Mouse (Mus musculus) heart, adult 2 months (tissue): Measurements from ENCODE around the gene Nmur1. TPM values are rescaled to one million over a fixed set of nuclear protein-coding genes. Genes with fewer than 3 reads are reported as not detected.

ENCODE experiments used
- DNase-seq, 2 experiments: peaks; one replicate each; pipeline ENCODE4 v3.0.0; 2021
- H3K27ac ChIP-seq: fragments of 200-600 bp; 2 replicates; pipeline ENCODE4 v1.8.1; 2022
- H3K27me3 ChIP-seq: fragments of 200-500 bp; 2 replicates; pipeline ENCODE4 v1.6.1; 2012; ENCODE audit warnings: mild to moderate bottlenecking, low read length, inconsistent platforms, mixed read lengths; ENCODE audit not compliant: control insufficient read depth, insufficient read depth
- H3K36me3 ChIP-seq: fragments of 200-500 bp; 2 replicates; pipeline ENCODE4 v1.6.1; 2012; ENCODE audit warnings: low read length, inconsistent platforms; ENCODE audit not compliant: control insufficient read depth, insufficient read depth
- H3K4me1 ChIP-seq: fragments of 200-500 bp; 2 replicates; pipeline ENCODE4 v1.6.1; 2011; ENCODE audit warnings: low read length; ENCODE audit not compliant: control insufficient read depth, insufficient read depth
- H3K4me3 ChIP-seq: fragments of 200-600 bp; 2 replicates; pipeline ENCODE4 v1.8.1; 2022
- H3K79me2 ChIP-seq: fragments of 200-500 bp; replicated peaks from 2 replicates; pipeline ENCODE4 v1.6.1; 2012; ENCODE audit warnings: mild to moderate bottlenecking, inconsistent platforms, low read length, moderate library complexity, mixed read lengths; ENCODE audit not compliant: control insufficient read depth, insufficient read depth
- H3K9ac ChIP-seq: fragments of 200-500 bp; 2 replicates; pipeline ENCODE4 v1.6.1; 2012; ENCODE audit warnings: low read depth, mild to moderate bottlenecking, control low read depth, inconsistent platforms, low read length, mixed read lengths
- CTCF ChIP-seq: fragments of 200-600 bp; IDR thresholded peaks from 2 replicates; pipeline ENCODE4 v1.8.1; 2022; ENCODE audit warnings: antibody characterized with exemption, mild to moderate bottlenecking, moderate library complexity
- EP300 ChIP-seq: fragments of 200-500 bp; IDR thresholded peaks from 2 replicates; pipeline ENCODE4 v1.6.1; 2011; ENCODE audit warnings: low read depth, low read length, control low read depth; ENCODE audit not compliant: insufficient read depth
- POLR2A ChIP-seq: fragments of 200-500 bp; IDR thresholded peaks from 2 replicates; pipeline ENCODE4 v1.6.1; 2011; ENCODE audit warnings: mild to moderate bottlenecking, low read depth, low read length, control low read depth; ENCODE audit not compliant: insufficient read depth
- WGBS: fragments of 180-500 bp; shearing (Covaris S2); methylation state at CpG from one replicate; pipeline ENCODE4 v1.1.7; 2018; 5-methylcytosine and 5-hydroxymethylcytosine counted together
- intact Hi-C: fragments of 180-260 bp; cut with DNase I; formaldehyde crosslinking; loops from one replicate; pipeline ENCODE4 v1.15.1; 2025
- polyA plus RNA-seq: library from polyadenylated mRNA; depleted of rRNA; stranded (reverse); fragments of >200 nt; gene quantifications from 2 replicates; pipeline ENCODE4 v1.2.3, GENCODE M21; 2012
- total RNA-seq, 2 experiments: library from RNA; stranded (reverse); gene quantifications; 2 replicates each; pipeline ENCODE4 v1.2.3; 2021

Gene Nmur1
- total and polyA plus RNA-seq, 3 experiments: not detected

DNA sequence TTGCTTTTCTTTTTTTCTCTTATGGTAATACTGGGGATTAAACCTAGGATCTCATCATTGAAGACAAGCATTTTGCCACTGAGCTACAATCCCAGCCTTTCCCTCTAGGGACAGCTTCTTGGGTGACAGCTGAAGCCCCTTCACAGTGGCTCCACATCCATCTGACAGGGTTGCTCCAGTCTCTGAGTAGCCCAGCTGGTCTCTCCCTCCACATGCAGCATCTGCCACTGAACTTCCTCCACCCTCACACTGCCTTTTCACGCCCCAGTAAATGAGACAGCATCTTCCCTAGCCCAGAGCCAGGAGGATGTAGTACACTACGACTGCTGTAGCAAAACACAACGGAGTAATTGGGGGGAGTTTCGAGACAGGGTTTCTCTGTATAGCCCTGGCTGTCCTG is 57.9 kb downstream of the Nmur1 start:
- H3K27me3 ChIP-seq: no peaks in the 10 kb centered on the region
- H3K36me3 ChIP-seq: no peaks in the 10 kb centered on the region
- TF ChIP-seq CTCF (no peak), EP300 (no peak), POLR2A (no peak)
- H3K4me3 ChIP-seq: no peak overlapping the region
- DNase-seq: no peak
- H3K79me2 ChIP-seq: no peaks in the 10 kb centered on the region
- no peak overlapping the region for H3K9ac ChIP-seq
- no peaks in the 10 kb centered on the region for H3K4me1 ChIP-seq
- intact Hi-C loops: no loop called here
- no peak overlapping the region for H3K27ac ChIP-seq
- WGBS: 69% methylated on average over 4 of the region's 4 CpGs

DNA sequence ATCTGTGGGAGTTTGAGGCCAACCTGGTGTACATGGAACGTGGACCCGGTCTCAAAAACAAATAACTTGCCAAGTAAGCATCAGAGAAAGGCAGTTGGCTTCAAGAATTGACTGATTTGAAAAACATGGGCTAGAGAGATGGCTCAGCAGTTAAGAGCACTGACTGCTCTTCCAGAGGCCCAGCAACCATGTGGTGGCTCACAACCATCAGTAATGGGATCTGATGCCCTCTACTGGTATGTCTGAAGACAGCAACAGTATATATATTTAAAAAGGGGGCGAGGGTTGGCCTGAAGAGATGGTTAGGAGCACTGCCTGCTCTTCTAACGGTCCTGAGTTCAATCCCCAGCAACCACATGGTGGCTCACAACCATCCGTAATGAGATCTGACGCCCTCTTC is 62.4 kb downstream of the Nmur1 start:
- H3K27ac ChIP-seq: no peak overlapping the region
- no peak overlapping the region for H3K4me3 ChIP-seq
- H3K9ac ChIP-seq: no peak overlapping the region

GRCm38 (mm10) chr1:86361852-86362615 is 64.0 kb downstream of the Nmur1 start:
- Histone ChIP-seq H3K9ac (no peak overlapping the region), H3K27me3 (no peaks in the 10 kb centered on the region), H3K27ac (no peak overlapping the region), H3K79me2 (no peaks in the 10 kb centered on the region), H3K4me1 (peaks cover 4% of the 10 kb centered on the region), H3K36me3 (peaks cover 6% of the 10 kb centered on the region), H3K4me3 (no peak overlapping the region)
- DNase-seq: no peak
- intact Hi-C loops: loop anchor here (5.0 kb wide), 1 partner anchor 145 kb away; no protein-coding TSS in a partner anchor
- WGBS: 84% methylated on average over 4 of the region's 4 CpGs
- TF ChIP-seq CTCF (no peak), EP300 (no peak)

More for the DNA sequence above, 62.4 kb downstream of the Nmur1 start:
- peaks cover 2% of the 10 kb centered on the region for H3K4me1 ChIP-seq
- 35% methylated on average over 6 of the region's 6 CpGs for WGBS
- no peaks in the 10 kb centered on the region for H3K36me3 ChIP-seq
- intact Hi-C loops: loop anchor here (5.0 kb wide), 1 partner anchor 144 kb away; no protein-coding TSS in a partner anchor
- no peaks in the 10 kb centered on the region for H3K27me3 ChIP-seq
- H3K79me2 ChIP-seq: no peaks in the 10 kb centered on the region
- DNase-seq: no peak
- TF ChIP-seq CTCF: peak; percentile 59
- no peak for TF ChIP-seq EP300

DNA sequence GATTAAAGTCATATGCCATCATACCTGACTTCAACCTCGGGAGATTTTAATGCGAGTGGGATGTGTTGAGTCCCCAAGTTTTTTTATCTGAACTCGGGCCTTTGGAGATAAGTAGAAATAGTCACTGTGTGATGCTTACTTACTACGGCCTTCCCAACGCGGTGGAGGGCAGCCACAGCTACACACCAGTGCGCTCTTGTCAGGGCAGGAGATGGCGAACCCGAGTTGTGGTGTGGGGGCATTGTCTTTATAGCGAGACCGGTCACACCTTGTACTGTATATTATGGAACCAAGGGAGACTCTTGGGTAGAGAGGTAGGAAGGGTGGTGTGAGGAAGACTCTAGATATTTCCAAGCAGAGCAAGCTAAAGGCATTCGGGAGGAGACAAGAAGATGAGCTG is 65.6 kb downstream of the Nmur1 start:
- Histone ChIP-seq H3K4me1 (peaks cover 4% of the 10 kb centered on the region), H3K4me3 (peak overlapping the region; percentile 76; the same call in 1 of the 2 replicates), H3K36me3 (peaks cover 14% of the 10 kb centered on the region), H3K27ac (no peak overlapping the region), H3K79me2 (no peaks in the 10 kb centered on the region), H3K27me3 (no peaks in the 10 kb centered on the region), H3K9ac (no peak overlapping the region; the same call in 1 of the 2 replicates)
- WGBS: 23% methylated on average over 12 of the region's 12 CpGs
- TF ChIP-seq CTCF (no peak), POLR2A (no peak), EP300 (no peak)
- DNase-seq: no peak
- intact Hi-C loops: loop anchor here (5.0 kb wide), 1 partner anchor 147 kb away; no protein-coding TSS in a partner anchor

DNA sequence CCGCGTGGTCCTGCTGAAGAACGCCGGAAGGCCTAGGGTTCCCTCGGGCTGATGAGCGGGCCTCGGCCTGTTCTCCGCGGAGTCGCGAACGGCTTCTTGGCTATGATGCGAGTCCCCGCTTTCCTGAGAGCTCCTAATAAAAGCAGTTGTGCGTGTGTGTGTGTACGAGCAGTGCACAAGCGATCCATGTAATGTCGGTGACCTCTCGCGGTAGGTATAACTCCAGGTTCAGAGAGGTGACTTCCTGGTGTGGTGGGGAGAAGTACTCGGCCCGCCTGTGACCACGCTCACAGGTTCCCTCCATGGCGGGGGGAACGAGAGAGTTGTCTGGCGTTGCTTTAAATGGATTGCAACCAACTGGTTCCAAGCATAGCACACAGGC is 66.2 kb downstream of the Nmur1 start:
- Histone ChIP-seq H3K27me3 (no peaks in the 10 kb centered on the region), H3K9ac (peak overlapping the region; percentile 74), H3K36me3 (peaks cover 18% of the 10 kb centered on the region), H3K4me3 (peak overlapping the region; percentile 76), H3K4me1 (peaks cover 4% of the 10 kb centered on the region), H3K79me2 (no peaks in the 10 kb centered on the region), H3K27ac (peak overlapping the region; percentile 79)
- WGBS: under 1% methylated on average over 26 of the region's 26 CpGs
- no peak for TF ChIP-seq CTCF
- no peak for TF ChIP-seq POLR2A
- TF ChIP-seq EP300: no peak
- DNase-seq: no peak
- intact Hi-C loops: loop anchor here (5.0 kb wide), 2 partner anchors 148 to 297 kb away; partner anchors contain the start of gene Psmd1

DNA sequence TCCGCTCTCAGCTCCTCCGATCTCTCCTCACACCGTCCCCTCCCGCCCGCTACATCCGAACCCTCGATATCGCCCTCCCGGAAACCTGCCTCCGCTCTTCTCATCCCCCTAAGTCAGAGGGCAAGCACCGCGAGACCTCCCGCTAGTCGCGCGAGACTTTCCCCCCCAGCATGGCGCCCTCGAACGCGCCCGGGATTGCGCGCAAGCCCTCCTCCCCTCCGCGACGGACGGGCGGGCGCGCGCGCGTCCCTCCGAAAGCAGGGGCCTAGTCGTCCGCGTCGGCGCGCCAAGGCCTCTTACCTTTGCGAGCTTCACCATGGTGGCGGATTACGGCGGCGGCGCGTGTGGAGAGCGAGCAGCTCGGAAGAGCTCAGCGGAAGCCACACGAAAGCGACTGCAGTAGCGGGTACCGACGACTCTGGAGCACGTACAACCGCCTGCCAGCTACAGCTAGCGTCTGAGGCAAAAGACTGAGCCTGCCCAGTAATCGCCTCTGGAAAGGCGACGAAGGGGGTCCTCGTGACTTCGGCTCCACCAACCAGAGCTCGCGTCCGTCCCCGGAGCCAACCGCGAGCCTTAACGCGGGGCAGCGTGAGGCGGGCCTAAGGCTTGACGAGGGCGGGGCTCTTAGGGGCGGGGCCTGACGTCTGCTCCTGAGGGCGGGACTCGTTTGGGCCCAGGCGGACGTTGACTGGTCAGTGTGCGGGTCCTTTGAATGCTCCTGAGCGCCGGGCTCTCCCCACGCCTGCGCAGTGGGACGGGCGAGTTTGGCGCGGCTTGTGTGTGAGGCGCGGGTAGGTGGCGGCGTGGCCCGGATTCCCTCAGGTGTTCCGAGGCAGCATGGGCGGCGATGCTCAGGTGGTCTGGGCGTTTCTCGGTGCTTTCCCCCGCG is 66.9 kb downstream of the Nmur1 start, which contains the start of gene Ncl:
Ncl (minus strand) TSS at position 495 of the 892 bp plus-strand sequence.
- Histone ChIP-seq H3K4me3 (peak within 1 kb of the TSS; percentile 81), H3K79me2 (no peaks in the 10 kb centered on the region), H3K9ac (peak within 1 kb of the TSS; percentile 95), H3K36me3 (peaks cover 22% of the 10 kb centered on the region), H3K27me3 (no peaks in the 10 kb centered on the region), H3K27ac (peak within 1 kb of the TSS; percentile 92), H3K4me1 (peaks cover 4% of the 10 kb centered on the region)
- peak; percentile 95 to 99 for DNase-seq
- intact Hi-C loops: loop anchor here (5.0 kb wide), 1 partner anchor 297 kb away; the partner anchor contains the start of gene Psmd1
- TF ChIP-seq POLR2A (peak; percentile 99), CTCF (no peak), EP300 (peak; percentile 30; the same call in 1 of the 2 replicates)
- WGBS: under 1% methylated on average over 98 of the region's 102 CpGs
